In the genomic region with DNA sequence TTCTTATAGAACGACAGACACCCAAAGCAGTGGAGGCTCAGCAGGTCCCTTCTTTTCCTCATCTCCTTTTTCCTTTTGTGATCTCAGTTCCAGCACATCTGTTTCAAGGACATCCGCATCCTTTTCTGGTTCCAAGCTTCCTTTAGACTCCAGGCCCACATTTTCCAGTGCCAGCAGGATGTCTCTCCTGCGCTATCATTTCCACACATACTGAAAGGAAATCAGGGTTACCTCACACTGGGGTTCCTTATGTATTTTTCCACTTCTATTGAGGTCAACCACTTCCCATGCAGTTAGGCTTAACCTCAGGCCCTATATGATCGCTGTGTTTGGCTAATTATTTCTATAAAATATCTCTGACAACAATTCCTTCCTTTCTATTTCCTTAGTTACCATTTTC, we compare ENCODE assay signal across 26 mouse cellular contexts. TPM values are rescaled to one million over a fixed set of nuclear protein-coding genes. Genes with fewer than 3 reads are reported as not detected.
A peak's percentile ranks its signal among the peaks of the same experiment; 100 is the strongest.
DNase-seq lines count a peak whose midpoint lies in the region; ATAC-seq and TF ChIP-seq lines count a peak whose summit lies in the region.
"Had no signal": no experiment of that assay in that cellular context is flagged by ENCODE, and none has a peak within 500 bp of the region (broad histone marks: within the 10 kb centered on the region; RNA-seq: fewer than 3 reads in every experiment).

No protein-coding gene starts in this region.

- H3K36me3 ChIP-seq in heart, embryonic 11.5 days (ENCODE audit: control insufficient read depth, insufficient read depth, low read length) = no peaks in the 10 kb centered on the region
- H3K36me3 ChIP-seq in heart, embryonic 13.5 days = no peaks in the 10 kb centered on the region
- H3K36me3 ChIP-seq in heart, postnatal 0 days (replicated peaks; ENCODE audit: control insufficient read depth, insufficient read depth, low read length) = no peaks in the 10 kb centered on the region
- no peaks in the 10 kb centered on the region for H3K36me3 ChIP-seq in heart, embryonic 10.5 days
- H3K36me3 ChIP-seq: embryonic facial prominence, embryonic 10.5 days; embryonic facial prominence, embryonic 12.5 days; forebrain, embryonic 15.5 days had no signal

- peak; percentile 10 for DNase-seq in heart, adult 8-10 months (ENCODE audit: low spot score)
- no peak for DNase-seq in heart, adult 18-20 months
- no peak for DNase-seq in heart, postnatal 0 days (ENCODE audit: low spot score)
- DNase-seq in heart, embryonic 10.5 days (ENCODE audit: low spot score) = no peak
- peak; percentile 86 for DNase-seq in 416B (ENCODE audit: low read depth)
- no peak for DNase-seq in gastrocnemius, adult 2 months
- DNase-seq: adrenal gland, adult 8-10 months; adrenal gland, postnatal 14 days; adrenal gland, postnatal 36 days; B cell, adult 2 months; cerebellum, adult 11-12 months; cerebellum, adult 2 months; cerebellum, adult 9-10 months; cerebellum, postnatal 10 days; cerebellum, postnatal 25 days had no signal

- H3K4me2 ChIP-seq in heart, embryonic 11.5 days = no peak overlapping the region
- H3K4me2 ChIP-seq in heart, embryonic 13.5 days = no peak overlapping the region
- H3K4me2 ChIP-seq in heart, postnatal 0 days (ENCODE audit: low read depth, low read length) = no peak overlapping the region
- H3K4me2 ChIP-seq: embryonic facial prominence, embryonic 12.5 days; forebrain, embryonic 13.5 days; forebrain, embryonic 15.5 days had no signal

- no peaks in the 10 kb centered on the region for H3K27me3 ChIP-seq in heart, embryonic 11.5 days (ENCODE audit: control insufficient read depth, insufficient read depth, low read length)
- no peaks in the 10 kb centered on the region for H3K27me3 ChIP-seq in heart, embryonic 13.5 days (replicated peaks)
- no peaks in the 10 kb centered on the region for H3K27me3 ChIP-seq in heart, postnatal 0 days (ENCODE audit: control insufficient read depth, insufficient read depth, low read length)
- H3K27me3 ChIP-seq in heart, embryonic 10.5 days (ENCODE audit: insufficient read depth, poor library complexity, severe bottlenecking) = no peaks in the 10 kb centered on the region
- H3K27me3 ChIP-seq: CH12.LX; embryonic facial prominence, embryonic 12.5 days; forebrain, embryonic 13.5 days; forebrain, embryonic 15.5 days; Patski had no signal

- WGBS in heart, embryonic 11.5 days (ENCODE audit: insufficient replicate concordance) = 74% methylated on average over 4 of the region's 4 CpGs
- WGBS in heart, embryonic 13.5 days = 68% methylated on average over 4 of the region's 4 CpGs
- WGBS in heart, postnatal 0 days = 59% methylated on average over 4 of the region's 4 CpGs
- WGBS in heart, embryonic 10.5 days = 68% methylated on average over 4 of the region's 4 CpGs

- H3K4me1 ChIP-seq in heart, embryonic 11.5 days (ENCODE audit: control insufficient read depth, insufficient read depth, low read length) = peaks cover 5% of the 10 kb centered on the region
- H3K4me1 ChIP-seq in heart, embryonic 13.5 days = peaks cover 11% of the 10 kb centered on the region
- 0 out of 2 replicates have a peak, but pooled peaks cover 3% of the 10 kb centered on the region for H3K4me1 ChIP-seq in heart, postnatal 0 days (ENCODE audit: control insufficient read depth, insufficient read depth)
- no peaks in the 10 kb centered on the region; the same call in 1 of the 2 replicates for H3K4me1 ChIP-seq in heart, embryonic 10.5 days

- H3K9me3 ChIP-seq in heart, embryonic 11.5 days (replicated peaks; ENCODE audit: control insufficient read depth, low read length) = no peaks in the 10 kb centered on the region
- H3K9me3 ChIP-seq in heart, embryonic 13.5 days = no peaks in the 10 kb centered on the region
- H3K9me3 ChIP-seq in heart, postnatal 0 days (replicated peaks; ENCODE audit: control insufficient read depth, low read length) = no peaks in the 10 kb centered on the region
- H3K9me3 ChIP-seq in heart, embryonic 10.5 days = no peaks in the 10 kb centered on the region
- H3K9me3 ChIP-seq: embryonic facial prominence, embryonic 10.5 days; embryonic facial prominence, embryonic 12.5 days; forebrain, embryonic 13.5 days; forebrain, embryonic 15.5 days; G1E had no signal

- no peak overlapping the region for H3K27ac ChIP-seq in heart, embryonic 11.5 days (ENCODE audit: low read depth, low read length)
- H3K27ac ChIP-seq in heart, embryonic 13.5 days (replicated peaks) = peak overlapping the region; percentile 60; the same call in 1 of the 2 replicates
- no peak overlapping the region for H3K27ac ChIP-seq in heart, postnatal 0 days (ENCODE audit: low read depth)
- no peak overlapping the region for H3K27ac ChIP-seq in heart, embryonic 10.5 days
- H3K27ac ChIP-seq in gastrocnemius, adult 2 months = no peak overlapping the region
- H3K27ac ChIP-seq: embryonic facial prominence, embryonic 10.5 days; embryonic facial prominence, embryonic 12.5 days; forebrain, embryonic 13.5 days; forebrain, embryonic 15.5 days had no signal

- no peak for TF ChIP-seq EP300 in heart, postnatal 0 days (IDR thresholded peaks at IDR 0.05; ENCODE audit: low read depth)

- no peak for ATAC-seq in heart, embryonic 11.5 days (replicated peaks; ENCODE audit: insufficient number of reproducible peaks, low FRiP score, low TSS enrichment)
- ATAC-seq in heart, embryonic 13.5 days (ENCODE audit: extremely low read depth, insufficient number of reproducible peaks, low FRiP score, low TSS enrichment) = no peak
- ATAC-seq in heart, postnatal 0 days (ENCODE audit: insufficient read depth, low read depth) = peak; percentile 44; the same call in 1 of the 2 replicates
- ATAC-seq: activated CD4-positive, CD25-positive, alpha-beta regulatory T cell, adult 4 months; CD4-positive, CD25-positive, alpha-beta regulatory T cell, adult 4 months; forebrain, embryonic 13.5 days; forebrain, embryonic 15.5 days; Patski had no signal

- H3K9ac ChIP-seq in heart, embryonic 11.5 days (ENCODE audit: low read depth, low read length) = no peak overlapping the region
- no peak overlapping the region for H3K9ac ChIP-seq in heart, embryonic 13.5 days
- H3K9ac ChIP-seq in heart, postnatal 0 days (replicated peaks; ENCODE audit: low read depth, low read length) = no peak overlapping the region
- H3K9ac ChIP-seq: embryonic facial prominence, embryonic 12.5 days; forebrain, embryonic 13.5 days; forebrain, embryonic 15.5 days had no signal

- no peak for TF ChIP-seq CTCF in heart, postnatal 0 days (IDR thresholded peaks at IDR 0.05; ENCODE audit: low read depth)
- no peak for TF ChIP-seq CTCF in gastrocnemius, adult 2 months (IDR thresholded peaks at IDR 0.05)

- intact Hi-C loops in gastrocnemius, adult 2 months (cut with DNase I) = no loop called here

- H3K4me3 ChIP-seq in heart, embryonic 11.5 days (ENCODE audit: low read depth, low read length) = no peak overlapping the region
- H3K4me3 ChIP-seq in heart, embryonic 13.5 days = no peak overlapping the region
- no peak overlapping the region for H3K4me3 ChIP-seq in heart, postnatal 0 days (ENCODE audit: low read depth, low read length)
- H3K4me3 ChIP-seq in heart, embryonic 10.5 days = no peak overlapping the region
- H3K4me3 ChIP-seq in gastrocnemius, adult 2 months = no peak overlapping the region
- H3K4me3 ChIP-seq: embryonic facial prominence, embryonic 10.5 days; embryonic facial prominence, embryonic 12.5 days; forebrain, embryonic 13.5 days; forebrain, embryonic 15.5 days had no signal

RNA-seq across cellular contexts. Expression of gene Pgbd1, which starts 5.4 kb away (rescaled TPM):
- under 1 TPM; 0.30 to 0.50 (median 0.35) TPM for total RNA-seq in heart, adult 8-10 months (2022)
- polyA plus RNA-seq in heart, embryonic 11.5 days (2014; fragmentation: Nextera tagmentation; extraction: Ambion mirVana) = 2.3 and 3.6 TPM in 2 replicates
- polyA plus RNA-seq in heart, embryonic 13.5 days (2015; fragmentation: Nextera tagmentation; extraction: Ambion mirVana) = 3.1 and 3.2 TPM in 2 replicates
- under 1 TPM; 0.35 to 0.54 TPM for total RNA-seq in heart, adult 18-20 months (2021)
- total RNA-seq in heart, postnatal 0 days (2014; rRNA removed; ENCODE audit: low replicate concordance) = 1.7 and 1.9 TPM in 2 replicates
- polyA plus RNA-seq in heart, postnatal 0 days (2015; fragmentation: Nextera tagmentation; extraction: Ambion mirVana) = 1.5 and 2.1 TPM in 2 replicates
- polyA plus RNA-seq in heart, embryonic 10.5 days (2016; fragmentation: Nextera tagmentation; extraction: Ambion mirVana) = 2.5 and 2.9 TPM in 2 replicates
- total RNA-seq in gastrocnemius, adult 2 months (2021) = under 1 TPM; 0.18 to 0.59 TPM

RNA-seq across cellular contexts. Expression of gene Zscan26, which starts 18.1 kb away (rescaled TPM):
- 10 to 100 TPM; 20.5 to 25.0 (median 21.7) TPM for total RNA-seq in heart, adult 8-10 months (2022)
- polyA plus RNA-seq in heart, embryonic 11.5 days (2014; fragmentation: Nextera tagmentation; extraction: Ambion mirVana) = 20.3 and 26.7 TPM in 2 replicates
- polyA plus RNA-seq in heart, embryonic 13.5 days (2015; fragmentation: Nextera tagmentation; extraction: Ambion mirVana) = 28.0 and 29.7 TPM in 2 replicates
- total RNA-seq in heart, adult 18-20 months (2021) = 10 to 100 TPM; 22.2 to 25.9 TPM
- 14.1 and 17.5 TPM in 2 replicates for total RNA-seq in heart, postnatal 0 days (2014; rRNA removed; ENCODE audit: low replicate concordance)
- polyA plus RNA-seq in heart, postnatal 0 days (2015; fragmentation: Nextera tagmentation; extraction: Ambion mirVana) = 19.5 and 22.4 TPM in 2 replicates
- polyA plus RNA-seq in heart, embryonic 10.5 days (2016; fragmentation: Nextera tagmentation; extraction: Ambion mirVana) = 22.7 and 27.5 TPM in 2 replicates
- 10 to 100 TPM; 13.6 to 14.5 TPM for total RNA-seq in gastrocnemius, adult 2 months (2021)

RNA-seq across cellular contexts. Expression of gene Nkapl, which starts 32.8 kb away (rescaled TPM):
- 1 to 10 TPM in 1 of 4 experiments, under 1 TPM in 3; 0.17 to 1.1 (median 0.41) TPM for total RNA-seq in heart, adult 8-10 months (2022)
- polyA plus RNA-seq in heart, embryonic 11.5 days (2014; fragmentation: Nextera tagmentation; extraction: Ambion mirVana) = 2.0 and 2.6 TPM in 2 replicates
- 2.0 and 2.1 TPM in 2 replicates for polyA plus RNA-seq in heart, embryonic 13.5 days (2015; fragmentation: Nextera tagmentation; extraction: Ambion mirVana)
- total RNA-seq in heart, adult 18-20 months (2021) = under 1 TPM; 0.44 to 0.52 TPM
- not detected in 2 replicates for total RNA-seq in heart, postnatal 0 days (2014; rRNA removed; ENCODE audit: low replicate concordance)
- 1.8 and 2.1 TPM in 2 replicates for polyA plus RNA-seq in heart, postnatal 0 days (2015; fragmentation: Nextera tagmentation; extraction: Ambion mirVana)
- 2.0 and 2.4 TPM in 2 replicates for polyA plus RNA-seq in heart, embryonic 10.5 days (2016; fragmentation: Nextera tagmentation; extraction: Ambion mirVana)
- under 1 TPM; 0.14 to 0.15 TPM for total RNA-seq in gastrocnemius, adult 2 months (2021)
- polyA plus RNA-seq: activated CD4-positive, CD25-positive, alpha-beta regulatory T cell, adult 4 months had no signal

RNA-seq across cellular contexts. Expression of gene Zkscan3, which starts 32.9 kb away (rescaled TPM):
- total RNA-seq in heart, adult 8-10 months (2022) = 10 to 100 TPM; 24.4 to 26.7 (median 26.1) TPM
- 69.5 and 71.3 TPM in 2 replicates for polyA plus RNA-seq in heart, embryonic 11.5 days (2014; fragmentation: Nextera tagmentation; extraction: Ambion mirVana)
- 61.2 and 72.2 TPM in 2 replicates for polyA plus RNA-seq in heart, embryonic 13.5 days (2015; fragmentation: Nextera tagmentation; extraction: Ambion mirVana)
- 10 to 100 TPM; 28.5 to 31.4 TPM for total RNA-seq in heart, adult 18-20 months (2021)
- 32.7 and 40.8 TPM in 2 replicates for total RNA-seq in heart, postnatal 0 days (2014; rRNA removed; ENCODE audit: low replicate concordance)
- polyA plus RNA-seq in heart, postnatal 0 days (2015; fragmentation: Nextera tagmentation; extraction: Ambion mirVana) = 49.1 and 54.5 TPM in 2 replicates
- polyA plus RNA-seq in heart, embryonic 10.5 days (2016; fragmentation: Nextera tagmentation; extraction: Ambion mirVana) = 69.4 and 78.6 TPM in 2 replicates
- total RNA-seq in gastrocnemius, adult 2 months (2021) = 10 to 100 TPM; 16.2 to 20.6 TPM

RNA-seq across cellular contexts. Expression of gene Zkscan4, which starts 43.2 kb away (rescaled TPM):
- 1 to 10 TPM; 1.0 to 1.5 (median 1.1) TPM for total RNA-seq in heart, adult 8-10 months (2022)
- polyA plus RNA-seq in heart, embryonic 11.5 days (2014; fragmentation: Nextera tagmentation; extraction: Ambion mirVana) = 1.2 and 1.8 TPM in 2 replicates
- 1.4 and 2.0 TPM in 2 replicates for polyA plus RNA-seq in heart, embryonic 13.5 days (2015; fragmentation: Nextera tagmentation; extraction: Ambion mirVana)
- 1 to 10 TPM in 1 of 2 experiments, under 1 TPM in 1; 0.79 to 1.3 TPM for total RNA-seq in heart, adult 18-20 months (2021)
- 0.70 and 1.7 TPM in 2 replicates for total RNA-seq in heart, postnatal 0 days (2014; rRNA removed; ENCODE audit: low replicate concordance)
- polyA plus RNA-seq in heart, postnatal 0 days (2015; fragmentation: Nextera tagmentation; extraction: Ambion mirVana) = 1.9 and 2.0 TPM in 2 replicates
- 2.0 and 2.1 TPM in 2 replicates for polyA plus RNA-seq in heart, embryonic 10.5 days (2016; fragmentation: Nextera tagmentation; extraction: Ambion mirVana)
- total RNA-seq in gastrocnemius, adult 2 months (2021) = under 1 TPM; 0.38 to 0.50 TPM
- total RNA-seq: CH12.LX had no signal
- polyA plus RNA-seq: activated CD4-positive, CD25-positive, alpha-beta regulatory T cell, adult 4 months; CD4-positive, CD25-positive, alpha-beta regulatory T cell, adult 4 months; G1E had no signal

Comparison
In these comparisons a context has a peak if more than half of its experiments do, and no peak if none do; other contexts are left out.
1. DNase-seq: peak in heart, adult 8-10 months (single experiment) and 416B (single experiment); none in heart, adult 18-20 months (0 of 2), heart, postnatal 0 days (single experiment), heart, embryonic 10.5 days (single experiment) and gastrocnemius, adult 2 months (single experiment).